Mouse (Mus musculus): ENCODE results near the gene Actl6b.

DNA sequence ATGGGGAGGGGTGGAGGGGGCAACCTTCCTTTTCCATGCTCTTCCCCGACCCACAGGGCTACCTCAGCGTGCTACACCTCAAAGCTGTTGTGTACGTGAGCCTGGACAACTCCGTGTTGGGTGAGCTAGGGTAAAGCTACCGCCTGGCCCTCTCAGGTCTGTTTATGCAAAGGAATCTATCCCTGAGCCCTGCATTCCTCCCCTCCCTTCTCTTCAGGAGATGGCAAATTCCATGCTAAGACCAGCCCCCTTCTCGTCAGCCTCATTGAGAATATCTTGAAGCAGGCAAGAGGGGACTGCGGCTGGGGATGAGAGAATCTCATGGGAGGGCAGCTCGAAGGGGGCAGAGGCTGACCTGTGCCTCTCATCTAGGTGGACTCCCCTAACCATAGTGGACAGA lies 29.4 kb downstream of the Actl6b start:
- no peak for TF ChIP-seq CTCF (IDR thresholded peaks at IDR 0.05; ENCODE audit: control insufficient read depth, insufficient read depth, insufficient read length)
- TF ChIP-seq MAX (IDR thresholded peaks at IDR 0.05) = no peak
- no peak for TF ChIP-seq MYOD1 (IDR thresholded peaks at IDR 0.05; ENCODE audit: control insufficient read depth, insufficient read length, low read depth)
- TF ChIP-seq MYOG (IDR thresholded peaks at IDR 0.05; ENCODE audit: control insufficient read depth, extremely low read depth, insufficient read length) = no peak
- no peak for TF ChIP-seq CEBPB (IDR thresholded peaks at IDR 0.05; ENCODE audit: low read depth)
- no peak for TF ChIP-seq USF1 (IDR thresholded peaks at IDR 0.05; ENCODE audit: low read depth)
- TF ChIP-seq FOSL1 (IDR thresholded peaks at IDR 0.05; ENCODE audit: insufficient read depth, low read length, poor library complexity, severe bottlenecking) = no peak

Data from C2C12 (cell line).